Mouse (Mus musculus) midbrain, postnatal 0 days (tissue): ENCODE measurements around the gene Nudt7. TPM values are rescaled to one million over a fixed set of nuclear protein-coding genes. Genes with fewer than 3 reads are reported as not detected.

Experiments used
- ATAC-seq: fragments of 200-750 bp; cut with Nextera tagmentation; 2 replicates; pipeline ENCODE4 v1.8.0; 2017; ENCODE audit warnings: moderate number of reproducible peaks, mild to moderate bottlenecking, moderate TSS enrichment, moderate library complexity; ENCODE audit not compliant: low FRiP score
- DNase-seq: peaks from one replicate; pipeline ENCODE4 v3.0.0-alpha.2; 2015; ENCODE audit warnings: low spot score
- H3K27ac ChIP-seq: fragments of 300-500 bp; sonication (generic); 2 replicates; pipeline ENCODE4 v1.5.1; 2014; ENCODE audit warnings: low read depth, mild to moderate bottlenecking, low read length, mixed read lengths
- H3K27me3 ChIP-seq: fragments of 300-500 bp; sonication (generic); 2 replicates; pipeline ENCODE4 v1.6.1; 2014; ENCODE audit warnings: low read length, control low read depth, mixed read lengths; ENCODE audit not compliant: insufficient read depth
- H3K36me3 ChIP-seq: fragments of 300-500 bp; sonication (generic); 2 replicates; pipeline ENCODE4 v1.6.1; 2014; ENCODE audit warnings: low read length, control low read depth, mixed read lengths; ENCODE audit not compliant: insufficient read depth
- H3K4me1 ChIP-seq: fragments of 300-500 bp; sonication (generic); 2 replicates; pipeline ENCODE4 v1.6.1; 2014; ENCODE audit warnings: mild to moderate bottlenecking, control low read depth, antibody characterized with exemption, low read length, mixed read lengths; ENCODE audit not compliant: insufficient read depth
- H3K4me2 ChIP-seq: fragments of 300-500 bp; sonication (generic); 2 replicates; pipeline ENCODE4 v1.6.1; 2014; ENCODE audit warnings: low read depth, mild to moderate bottlenecking, low read length, mixed read lengths; ENCODE audit not compliant: poor library complexity, severe bottlenecking
- H3K4me3 ChIP-seq: fragments of 300-500 bp; sonication (generic); 2 replicates; pipeline ENCODE4 v1.5.1; 2014; ENCODE audit warnings: low read depth, mild to moderate bottlenecking, low read length, moderate library complexity
- H3K9ac ChIP-seq: fragments of 300-500 bp; sonication (generic); replicated peaks from 2 replicates; pipeline ENCODE4 v1.6.1; 2014; ENCODE audit warnings: mild to moderate bottlenecking, low read length, moderate library complexity, mixed read lengths; ENCODE audit not compliant: poor library complexity, severe bottlenecking
- H3K9me3 ChIP-seq: fragments of 300-500 bp; sonication (generic); 2 replicates; pipeline ENCODE4 v1.6.1; 2016; ENCODE audit warnings: low read length, control low read depth
- CTCF ChIP-seq: IDR thresholded peaks from 2 replicates; pipeline ENCODE4 v1.5.1; 2016; ENCODE audit warnings: antibody characterized with exemption, mild to moderate bottlenecking
- WGBS: fragments of 180-500 bp; shearing (Covaris S2); extraction: QIAGEN DNeasy Blood & Tissue Kit; methylation state at CpG from one replicate; pipeline ENCODE4 v1.1.7; 2014; 5-methylcytosine and 5-hydroxymethylcytosine counted together
- polyA plus RNA-seq: library from polyadenylated mRNA; unstranded; fragments of >200 nt; fragmentation: Nextera tagmentation; extraction: Ambion mirVana; gene quantifications from 2 replicates; pipeline ENCODE4 v1.2.1, GENCODE M21; 2015
- total RNA-seq: library from RNA; depleted of rRNA; stranded (reverse); fragments of >200 nt; gene quantifications from 2 replicates; pipeline ENCODE4 v1.2.3, GENCODE M21; 2014

Gene Nudt7
- total and polyA plus RNA-seq, 2 experiments from 2014 or later, result 0.71 to 3.5 TPM

- H3K9ac ChIP-seq, result no peak overlapping the region
- WGBS, result 96% methylated on average over 1 of the region's 1 CpGs
- H3K27ac ChIP-seq, result no peak overlapping the region
- no peaks in the 10 kb centered on the region for H3K27me3 ChIP-seq
- H3K4me2 ChIP-seq, result no peak overlapping the region
- no peak for TF ChIP-seq CTCF
- no peaks in the 10 kb centered on the region for H3K36me3 ChIP-seq
- DNase-seq (no peak), ATAC-seq (no peak)
- H3K9me3 ChIP-seq, result no peaks in the 10 kb centered on the region
- no peaks in the 10 kb centered on the region for H3K4me1 ChIP-seq
- no peak overlapping the region for H3K4me3 ChIP-seq
These were observed 3.4 kb downstream of the Nudt7 start for GRCm38 (mm10) chr8:114136750-114137149.

GRCm38 (mm10) chr8:114137181-114137580 lies 3.8 kb downstream of the Nudt7 start:
- WGBS, result 89% methylated on average over 5 of the region's 5 CpGs
- no peak for ATAC-seq
- no peaks in the 10 kb centered on the region for H3K27me3 ChIP-seq

DNA sequence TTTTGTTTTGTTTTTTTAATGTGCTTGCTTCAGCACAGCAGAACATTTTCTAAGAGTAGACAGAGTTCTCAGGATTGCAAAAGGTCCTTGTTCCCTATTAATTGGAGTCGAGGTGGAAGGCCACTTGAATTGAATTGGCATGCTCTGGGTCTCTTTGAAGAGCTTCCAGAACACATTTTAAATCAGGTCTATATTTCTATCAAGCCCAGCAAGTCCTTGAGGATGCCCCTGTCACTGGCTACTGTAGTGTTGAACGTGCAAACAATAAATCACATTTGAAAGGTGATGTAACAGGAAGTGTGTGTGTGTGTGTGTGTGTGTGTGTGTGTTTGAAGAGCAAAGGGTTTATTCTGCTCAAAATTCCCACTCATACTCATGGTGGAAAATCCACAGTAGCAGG lies 7.1 kb downstream of the Nudt7 start:
- no peak for ATAC-seq
- no peaks in the 10 kb centered on the region for H3K36me3 ChIP-seq
- 71% methylated on average over 2 of the region's 2 CpGs for WGBS

More at GRCm38 (mm10) chr8:114137181-114137580, 3.8 kb downstream of the Nudt7 start:
- H3K4me3 ChIP-seq, result no peak overlapping the region
- no peaks in the 10 kb centered on the region for H3K36me3 ChIP-seq
- no peaks in the 10 kb centered on the region for H3K4me1 ChIP-seq
- H3K9ac ChIP-seq, result no peak overlapping the region
- no peaks in the 10 kb centered on the region for H3K9me3 ChIP-seq
- H3K27ac ChIP-seq, result no peak overlapping the region
- H3K4me2 ChIP-seq, result no peak overlapping the region
- TF ChIP-seq CTCF, result no peak
- DNase-seq, result no peak

GRCm38 (mm10) chr8:114142199-114142598 lies 8.8 kb downstream of the Nudt7 start:
- DNase-seq (no peak), ATAC-seq (no peak)
- no peak for TF ChIP-seq CTCF
- H3K27me3 ChIP-seq, result no peaks in the 10 kb centered on the region
- H3K9me3 ChIP-seq, result no peaks in the 10 kb centered on the region
- no peak overlapping the region for H3K9ac ChIP-seq
- H3K36me3 ChIP-seq, result no peaks in the 10 kb centered on the region
- H3K4me3 ChIP-seq, result no peak overlapping the region
- no peak overlapping the region for H3K27ac ChIP-seq
- H3K4me2 ChIP-seq, result no peak overlapping the region
- H3K4me1 ChIP-seq, result no peaks in the 10 kb centered on the region

More for the DNA sequence above, 7.1 kb downstream of the Nudt7 start:
- Histone ChIP-seq H3K9me3 (no peaks in the 10 kb centered on the region), H3K4me3 (no peak overlapping the region), H3K9ac (no peak overlapping the region), H3K27me3 (no peaks in the 10 kb centered on the region), H3K4me1 (no peaks in the 10 kb centered on the region), H3K27ac (no peak overlapping the region), H3K4me2 (no peak overlapping the region)
- no peak for TF ChIP-seq CTCF
- no peak for DNase-seq

DNA sequence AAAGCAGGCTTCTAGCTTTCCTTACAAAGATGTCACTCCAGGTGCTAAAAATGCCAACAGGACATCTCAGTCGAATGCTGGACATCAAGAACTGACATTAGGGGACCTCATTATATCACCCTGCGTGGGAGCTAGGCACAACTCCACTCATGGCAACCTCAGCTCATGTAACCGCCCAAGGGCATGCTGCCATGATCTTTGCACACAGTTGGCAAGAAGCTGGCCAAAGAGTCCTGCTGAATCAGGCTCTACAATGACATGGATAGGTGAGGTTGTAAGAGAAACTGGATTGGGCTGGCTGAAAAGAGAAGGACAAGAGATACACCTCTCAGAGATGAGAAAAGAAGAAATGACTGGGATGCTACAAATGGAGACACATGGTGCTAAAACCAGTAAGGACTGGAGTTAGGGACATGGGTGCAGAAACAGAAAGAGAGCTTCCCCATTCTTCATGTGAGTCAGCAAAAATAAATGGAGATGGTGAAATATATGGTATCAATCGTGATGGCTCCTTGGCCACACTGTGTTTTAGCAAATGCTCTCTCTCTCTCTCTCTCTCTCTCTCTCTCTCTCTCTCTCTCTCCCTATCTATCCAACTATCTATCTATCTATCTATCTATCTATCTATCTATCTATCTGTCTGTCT lies 10.4 kb downstream of the Nudt7 start:
- H3K4me3 ChIP-seq, result no peak overlapping the region
- DNase-seq (no peak), ATAC-seq (no peak)
- no peak overlapping the region for H3K4me2 ChIP-seq
- WGBS, result 88% methylated on average over 4 of the region's 4 CpGs
- no peak overlapping the region for H3K9ac ChIP-seq
- no peaks in the 10 kb centered on the region for H3K27me3 ChIP-seq
- H3K36me3 ChIP-seq, result no peaks in the 10 kb centered on the region
- H3K9me3 ChIP-seq, result no peaks in the 10 kb centered on the region
- no peak overlapping the region for H3K27ac ChIP-seq
- TF ChIP-seq CTCF, result no peak
- H3K4me1 ChIP-seq, result no peaks in the 10 kb centered on the region

DNA sequence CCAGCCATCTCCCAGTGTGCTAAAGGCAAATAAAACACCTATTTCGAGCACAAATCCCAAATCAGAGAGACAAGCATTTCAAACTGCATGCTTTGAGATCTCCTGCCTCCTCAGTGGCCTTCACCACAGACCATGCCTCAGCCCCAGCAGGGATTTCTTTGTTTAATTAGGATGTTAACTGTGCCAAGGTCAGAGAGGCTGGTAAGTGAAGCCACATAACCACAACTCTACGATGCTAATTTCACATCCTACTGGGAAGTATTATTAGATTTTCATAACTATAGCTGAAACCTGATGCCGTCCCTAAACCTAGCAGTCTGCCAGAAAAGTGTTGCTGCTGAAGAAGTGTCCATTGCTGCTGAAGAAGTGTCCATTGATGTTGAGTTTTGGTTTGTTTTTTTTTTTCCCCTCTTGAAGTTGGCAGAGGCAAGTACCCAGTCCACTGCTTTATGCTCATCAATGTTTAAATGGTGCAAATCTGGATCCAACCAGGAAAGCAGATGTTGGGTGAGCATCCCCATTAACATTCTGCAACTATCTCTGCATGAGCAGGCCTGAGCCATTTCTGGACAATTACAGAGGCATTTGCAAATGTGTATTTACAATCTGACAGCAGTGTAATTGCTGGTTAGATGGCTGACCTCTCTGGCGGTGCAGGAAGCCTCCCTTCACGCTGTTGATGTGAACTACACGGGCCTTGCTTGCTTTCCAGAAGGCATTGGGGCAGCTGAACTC lies 20.1 kb downstream of the Nudt7 start:
- Histone ChIP-seq H3K4me2 (no peak overlapping the region), H3K4me1 (no peaks in the 10 kb centered on the region), H3K9me3 (no peaks in the 10 kb centered on the region), H3K27me3 (no peaks in the 10 kb centered on the region), H3K9ac (no peak overlapping the region), H3K4me3 (no peak overlapping the region), H3K36me3 (no peaks in the 10 kb centered on the region), H3K27ac (no peak overlapping the region)
- no peak for ATAC-seq
- DNase-seq, result peak; percentile 49
- WGBS, result 68% methylated on average over 6 of the region's 6 CpGs
- no peak for TF ChIP-seq CTCF
